Mouse (Mus musculus) thymus, postnatal 4 days (tissue): Measurements from ENCODE around the gene Col23a1.
"Not testable (repeated sequence)": the region's sequence is repeated elsewhere in the genome, so short reads cannot be mapped to it uniquely, and the experiment has no call there.

Source experiments
- DNase-seq: peaks from one replicate; pipeline ENCODE4 v3.0.0; 2021

The Col23a1 gene

DNA sequence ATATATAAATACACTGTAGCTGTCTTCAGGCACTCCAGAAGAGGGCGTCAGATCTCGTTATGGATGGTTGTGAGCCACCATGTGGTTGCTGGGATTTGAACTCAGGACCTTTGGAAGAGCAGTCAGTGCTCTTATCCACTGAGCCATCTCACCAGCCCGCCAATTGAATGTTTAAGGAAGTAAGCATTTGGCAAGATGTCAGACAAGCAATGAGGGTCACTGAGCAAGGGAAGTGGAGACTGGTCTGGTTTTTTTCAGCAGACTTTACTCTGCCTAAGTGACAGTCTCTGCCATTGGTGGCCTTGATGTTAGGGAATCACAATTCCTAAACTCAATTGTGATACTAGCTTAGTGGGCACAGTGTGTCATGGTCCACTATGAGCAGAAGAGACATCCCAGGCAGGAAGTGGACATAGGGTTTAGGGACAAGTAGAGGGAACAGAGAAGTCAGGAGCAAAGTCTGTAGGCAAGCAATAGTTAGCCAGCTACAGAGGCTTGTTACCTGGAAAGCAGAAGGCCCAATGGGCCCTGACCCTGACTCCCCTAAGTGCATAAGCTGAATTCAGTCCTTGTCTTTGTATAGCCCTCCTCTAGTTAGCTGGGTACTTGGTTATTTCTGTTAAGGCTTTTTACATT, 305.1 kb downstream of the Col23a1 start:
- DNase-seq, result no peak

DNA sequence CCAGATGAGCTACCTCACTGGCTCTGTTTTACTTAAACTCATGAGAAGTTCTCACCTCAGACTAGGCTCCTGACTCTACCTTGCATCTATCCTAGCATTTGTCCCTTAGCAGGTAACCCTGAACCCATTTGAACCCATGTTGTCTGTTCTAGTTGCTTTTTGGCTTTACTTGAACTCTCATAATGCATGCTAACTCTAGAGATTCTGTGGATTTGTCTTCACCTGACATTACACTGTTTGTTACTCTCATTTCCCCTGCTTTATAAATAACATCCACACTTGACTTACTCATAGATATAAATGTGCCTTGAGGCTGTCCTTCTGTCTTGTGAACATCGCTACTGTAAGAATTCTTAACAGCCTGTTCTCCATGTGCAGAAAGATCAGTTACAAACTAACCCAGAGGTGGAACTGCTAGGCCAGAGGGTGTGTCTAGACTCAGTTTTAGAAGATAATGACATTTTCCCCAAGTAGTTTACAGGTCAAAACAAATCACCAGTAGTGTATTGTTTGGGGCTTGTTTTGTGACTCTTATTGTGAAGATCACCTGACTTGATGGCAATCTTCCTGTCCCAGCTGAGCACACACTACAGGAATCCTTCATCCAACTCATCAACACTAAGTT, 305.9 kb downstream of the Col23a1 start:
- no peak for DNase-seq

GRCm38 (mm10) chr11:51597553-51597952, 307.8 kb downstream of the Col23a1 start:
- DNase-seq, result no peak

DNA sequence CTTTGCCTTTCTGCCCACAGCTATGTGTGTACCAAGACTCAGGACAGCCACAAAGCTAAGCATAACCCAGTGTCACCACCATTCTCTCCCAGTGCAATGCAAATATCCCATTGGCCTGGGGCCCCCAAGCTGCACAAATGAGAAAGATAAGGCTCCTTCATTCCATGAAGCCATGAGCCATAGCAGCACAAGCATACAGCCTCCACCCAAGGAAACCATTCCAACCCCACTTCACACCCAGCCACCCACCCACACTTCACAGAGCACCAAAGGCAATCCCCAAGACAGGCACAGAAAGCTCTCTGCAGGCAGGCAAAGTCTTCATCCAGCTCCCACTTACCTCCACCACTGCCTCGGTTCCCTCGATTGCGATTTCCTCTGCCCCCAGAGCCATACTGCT, 312.5 kb downstream of the Col23a1 start:
- DNase-seq, result no peak

DNA sequence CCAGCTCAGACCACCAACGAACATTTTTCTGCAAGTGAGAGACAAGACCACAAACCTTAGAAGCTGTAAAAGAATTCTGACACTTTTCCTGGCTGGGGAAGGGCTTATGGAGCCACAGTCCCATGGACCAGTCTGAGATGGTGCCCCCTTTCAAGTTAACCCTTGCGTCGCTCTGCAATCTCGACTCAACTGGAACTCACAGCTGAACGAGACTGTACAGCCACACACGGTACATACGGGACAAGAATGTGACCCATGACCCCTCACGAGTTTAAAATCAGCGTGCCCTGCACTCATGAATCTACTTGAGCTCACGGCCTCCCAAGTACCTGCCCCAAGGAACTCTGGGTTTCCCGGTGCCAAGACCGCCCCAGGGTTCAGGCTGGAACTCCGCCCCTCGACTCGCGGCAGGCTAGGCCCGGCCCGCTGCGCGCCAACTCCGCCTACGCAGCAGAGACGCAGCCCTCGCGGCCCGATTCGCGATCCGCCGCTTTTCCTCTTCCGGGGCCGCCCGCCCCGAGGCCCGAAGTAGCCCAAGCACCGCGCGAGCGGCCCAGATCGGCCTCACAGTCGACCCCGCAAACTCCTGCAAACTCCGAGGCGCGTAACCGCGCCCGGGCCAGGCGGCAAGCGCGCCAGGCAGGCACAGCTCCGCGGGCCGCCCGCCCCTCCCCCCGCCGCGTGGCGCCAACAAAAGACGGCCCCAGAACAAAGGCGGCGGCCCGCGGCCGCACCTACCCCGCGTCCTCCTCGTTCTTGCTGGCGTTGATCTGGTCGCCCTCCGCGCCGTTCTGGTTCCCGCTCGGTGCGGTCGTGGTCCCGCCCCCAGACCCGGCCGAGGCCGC, 316.1 kb downstream of the Col23a1 start:
- DNase-seq, result peak; percentile 90

GRCm38 (mm10) chr11:51606447-51607095, 316.9 kb downstream of the Col23a1 start, which contains the start of gene Hnrnpab:
Hnrnpab (minus strand) TSS chr11:51606847.
- DNase-seq, result peak; percentile 95

DNA sequence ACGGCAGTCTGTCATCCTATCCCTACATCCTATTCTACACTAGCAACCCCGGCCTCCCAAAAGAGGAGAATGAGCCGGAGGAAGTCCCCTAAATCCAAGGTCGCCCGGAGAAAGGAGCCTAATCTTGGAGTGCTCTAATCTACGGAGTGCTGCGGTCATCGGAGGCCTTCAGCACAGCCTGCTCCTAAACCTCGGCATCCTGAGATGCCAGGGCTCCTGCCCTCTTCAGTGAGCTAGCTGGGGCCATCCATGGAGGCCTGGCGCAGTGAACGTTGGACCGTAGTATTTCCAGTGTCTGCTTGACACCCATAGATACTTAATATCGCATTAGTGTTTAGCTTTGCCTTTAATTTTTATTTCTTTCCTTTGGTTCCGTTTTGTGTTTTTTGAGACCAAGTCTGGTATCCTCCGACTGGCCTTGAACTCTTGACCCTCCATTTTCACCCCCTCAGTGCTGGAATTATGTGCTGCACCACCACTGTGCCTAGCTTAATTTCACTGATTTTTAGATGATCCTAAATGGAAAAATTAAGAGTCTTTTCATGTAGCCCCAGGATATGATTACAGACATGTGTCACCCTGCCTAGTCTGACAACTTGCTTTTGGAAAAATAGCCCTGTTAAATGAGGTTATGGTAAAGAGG, 317.5 kb downstream of the Col23a1 start:
- no peak for DNase-seq

DNA sequence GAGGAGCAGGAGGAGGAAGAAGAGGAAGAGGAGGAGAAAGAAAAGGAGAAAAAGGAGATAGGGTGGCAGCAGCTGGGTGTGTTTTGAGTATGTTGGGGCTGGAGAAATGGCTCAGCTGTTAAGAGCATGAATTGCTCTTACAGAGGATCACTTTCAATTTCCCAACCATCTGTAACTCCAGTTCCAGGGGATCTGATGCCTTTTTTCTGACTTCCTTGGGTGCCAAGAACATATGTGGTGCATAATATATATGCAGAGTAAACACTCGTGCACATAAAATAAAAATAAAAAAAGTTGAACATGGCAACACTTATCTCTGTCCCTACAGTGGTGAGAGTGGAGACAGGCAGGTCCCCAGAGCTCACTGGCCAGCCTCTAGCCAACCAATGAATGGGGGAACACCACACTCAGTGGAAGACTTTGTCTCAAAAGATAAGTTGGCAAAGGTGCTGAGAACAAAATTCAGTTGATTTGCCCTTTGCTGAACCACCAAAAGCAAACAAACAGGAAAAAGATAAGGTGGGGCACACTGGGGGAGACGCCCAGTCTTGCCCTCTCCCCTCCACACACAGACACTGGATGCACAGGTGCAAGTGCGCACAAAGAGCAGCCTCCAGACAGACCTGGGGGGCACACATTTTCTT, 319.7 kb downstream of the Col23a1 start:
- DNase-seq, result peak; percentile 41

DNA sequence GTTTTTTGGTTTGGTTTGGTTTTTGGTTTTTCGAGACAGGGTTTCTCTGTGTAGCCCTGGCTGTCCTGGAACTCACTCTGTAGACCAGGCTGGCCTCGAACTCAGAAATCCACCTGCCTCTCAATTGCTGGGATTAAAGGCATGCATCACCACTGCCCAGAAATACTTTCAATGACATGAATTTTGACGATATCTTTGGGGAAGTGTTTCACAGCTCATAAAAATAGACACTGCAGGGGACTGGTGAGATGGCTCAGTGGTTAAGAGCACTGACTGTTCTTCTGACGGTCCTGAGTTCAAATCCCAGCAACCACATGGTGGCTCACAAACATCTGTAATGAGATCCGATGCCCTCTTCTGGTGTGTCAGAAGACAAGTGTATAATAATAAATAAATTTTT, 320.2 kb downstream of the Col23a1 start:
- not testable (repeated sequence) for DNase-seq

- DNase-seq, result no peak
Measured at GRCm38 (mm10) chr11:51614256-51614655, 324.5 kb downstream of the Col23a1 start.

- no peak for DNase-seq
Measured at GRCm38 (mm10) chr11:51615129-51615528, 325.4 kb downstream of the Col23a1 start.

DNA sequence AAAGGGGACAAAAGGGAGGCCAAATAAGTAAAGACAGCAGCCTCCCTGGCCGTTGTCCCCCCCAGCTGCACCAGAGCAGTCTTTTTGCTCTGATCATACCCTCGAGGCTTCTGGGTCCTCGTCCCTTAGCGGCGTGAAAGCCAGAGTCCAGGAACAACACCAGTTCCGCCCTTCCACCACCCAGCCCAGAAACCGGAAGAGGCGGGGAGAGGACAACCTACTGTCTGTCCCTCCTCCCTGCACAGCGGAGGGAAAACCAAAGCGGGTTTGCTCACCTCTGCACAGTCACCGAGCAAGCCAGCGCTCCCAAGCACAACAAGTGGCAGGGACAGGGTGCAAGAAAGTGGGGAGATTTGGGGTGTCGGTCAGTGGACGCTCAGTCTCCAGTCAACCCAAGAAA, 325.9 kb downstream of the Col23a1 start:
- DNase-seq, result peak; percentile 73

DNA sequence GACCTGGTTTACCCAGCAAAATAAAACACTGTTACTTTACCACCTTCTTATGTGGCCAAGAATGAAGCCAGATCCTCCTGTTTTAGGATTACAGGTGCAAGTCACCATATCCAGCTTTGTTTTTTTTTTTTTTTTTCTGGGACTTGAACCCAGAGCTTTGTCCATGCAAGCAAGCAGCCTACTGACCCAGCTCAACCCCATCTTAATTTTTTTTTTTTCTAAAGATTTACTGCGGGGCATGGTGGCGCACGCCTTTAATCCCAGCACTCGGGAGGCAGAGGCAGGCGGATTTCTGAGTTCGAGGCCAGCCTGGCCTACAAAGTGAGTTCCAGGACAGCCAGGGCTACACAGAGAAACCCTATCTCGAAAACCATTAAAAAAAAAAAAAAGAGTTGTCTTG, 326.4 kb downstream of the Col23a1 start:
- not testable (repeated sequence) for DNase-seq

DNA sequence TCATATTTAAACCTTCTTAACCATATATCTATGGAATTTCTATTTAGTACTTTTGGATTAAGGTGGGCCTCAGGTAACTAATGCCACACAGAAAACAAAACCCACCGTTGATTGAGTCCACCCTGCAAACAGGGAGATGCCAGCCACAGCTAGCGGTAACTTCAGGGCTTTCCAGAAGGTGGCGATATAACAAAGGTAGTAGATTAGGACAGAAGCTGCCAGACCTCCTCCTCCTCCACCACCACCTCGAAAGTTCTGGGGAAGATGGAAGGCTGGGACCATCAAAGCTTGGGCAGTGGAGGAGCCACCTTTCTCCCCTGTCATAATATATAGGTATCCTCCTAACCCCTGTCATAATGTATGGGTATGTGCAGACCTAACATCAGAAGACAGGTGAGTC, 328.0 kb downstream of the Col23a1 start:
- DNase-seq, result peak; percentile 80

DNA sequence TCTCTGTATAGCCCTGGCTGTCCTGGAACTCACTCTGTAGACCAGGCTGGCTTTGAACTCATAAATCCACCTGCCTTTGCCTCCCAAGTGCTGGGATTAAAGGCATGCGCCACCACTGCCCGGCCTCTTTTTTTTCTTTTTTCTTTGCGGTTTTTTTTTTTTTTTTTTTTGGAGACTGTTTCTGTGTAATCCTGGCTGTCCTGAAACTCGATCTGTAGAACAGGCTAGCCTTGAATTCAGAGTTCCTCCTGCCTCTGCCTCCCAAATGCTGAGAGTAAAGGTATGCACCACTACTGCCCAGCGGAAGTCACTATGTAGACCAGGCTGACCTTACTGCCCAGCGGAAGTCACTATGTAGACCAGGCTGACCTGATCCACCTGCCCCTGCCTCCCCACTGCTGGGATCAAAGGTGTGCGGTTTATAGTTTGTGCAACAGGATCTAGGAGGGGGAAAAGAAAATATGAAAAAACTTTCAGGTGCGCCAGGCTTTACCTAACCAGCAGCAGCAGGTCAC, 329.2 kb downstream of the Col23a1 start:
- no peak for DNase-seq

DNA sequence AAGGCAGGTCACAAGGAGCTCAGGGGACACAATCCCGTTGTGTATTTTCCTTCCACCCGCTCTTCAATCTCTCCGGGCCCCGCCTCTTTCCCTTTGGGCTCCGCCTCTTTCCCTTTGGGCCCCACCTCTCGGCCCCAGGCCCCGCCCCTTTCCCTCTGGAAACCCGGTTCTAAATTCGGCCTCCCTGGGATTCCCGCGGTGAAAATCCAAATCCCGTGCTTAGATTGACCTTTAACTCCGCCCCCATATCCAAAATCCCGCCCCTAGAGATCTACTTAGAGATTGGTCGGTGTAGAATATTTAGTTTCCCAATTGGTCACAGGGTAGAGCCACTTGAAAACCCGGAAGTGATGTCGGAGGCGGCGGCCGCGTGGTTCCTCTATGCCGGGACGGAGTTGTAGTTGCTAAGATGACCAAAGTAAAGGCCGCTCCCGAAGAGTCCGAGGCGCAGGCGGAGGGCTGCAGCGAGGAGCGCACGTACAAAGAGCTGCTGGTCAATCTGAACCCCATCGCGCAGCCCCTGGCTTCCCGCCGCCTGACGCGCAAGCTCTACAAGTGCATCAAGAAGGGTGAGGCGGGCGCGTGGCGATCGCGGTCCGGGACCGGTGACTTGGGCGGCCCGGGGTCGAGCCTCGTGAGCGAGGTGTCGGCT, 329.8 kb downstream of the Col23a1 start, which contains the start of gene Nhp2:
TSS of gene Nhp2 (plus strand) at position 327 of the 652 bp plus-strand sequence.
- DNase-seq, result peak; percentile 90

DNA sequence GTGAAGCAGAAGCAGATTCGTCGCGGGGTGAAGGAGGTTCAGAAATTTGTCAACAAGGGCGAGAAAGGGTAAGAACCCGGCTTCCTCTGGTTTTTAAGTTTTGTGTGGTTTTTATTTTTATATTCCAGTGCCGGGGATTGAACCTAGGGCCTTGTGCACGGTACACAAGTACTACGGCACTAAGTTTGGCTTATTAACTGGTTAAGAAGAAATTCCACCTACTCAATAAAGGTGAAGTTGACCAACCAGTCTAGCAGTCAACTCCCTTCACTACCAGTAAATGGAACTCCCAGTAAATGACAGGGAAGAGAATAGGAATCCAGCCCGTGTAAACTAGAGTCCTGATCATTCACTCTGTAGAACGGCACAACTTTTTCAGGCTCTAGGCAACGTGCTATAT, 330.4 kb downstream of the Col23a1 start:
- DNase-seq, result no peak

GRCm38 (mm10) chr11:51621776-51622175, 332.1 kb downstream of the Col23a1 start:
- DNase-seq, result no peak

DNA sequence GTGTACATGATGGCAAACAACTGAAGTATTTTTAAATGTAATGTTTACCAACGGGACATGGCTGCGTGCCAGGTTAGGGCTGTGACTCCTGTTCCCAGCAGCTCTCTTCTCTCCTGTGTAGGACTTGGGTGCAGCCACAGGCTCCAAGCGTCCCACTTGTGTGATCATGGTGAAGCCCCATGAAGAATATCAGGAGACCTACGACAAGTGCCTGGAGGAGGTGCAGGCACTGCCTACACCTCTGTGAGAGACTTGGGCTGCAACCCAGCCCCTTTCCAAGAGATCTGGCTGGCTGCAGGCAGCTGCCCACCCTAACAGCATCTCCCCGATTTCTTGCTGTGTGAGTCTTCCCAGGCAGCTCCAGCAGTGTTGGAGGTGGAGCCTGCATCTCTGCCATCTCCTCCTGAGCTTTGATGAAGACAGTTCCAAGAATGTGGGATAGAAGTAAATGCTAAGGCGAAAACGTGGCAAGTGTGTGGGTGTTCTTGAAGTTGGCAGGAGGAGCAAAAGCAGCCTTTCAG, 333.3 kb downstream of the Col23a1 start:
- DNase-seq, result no peak

DNA sequence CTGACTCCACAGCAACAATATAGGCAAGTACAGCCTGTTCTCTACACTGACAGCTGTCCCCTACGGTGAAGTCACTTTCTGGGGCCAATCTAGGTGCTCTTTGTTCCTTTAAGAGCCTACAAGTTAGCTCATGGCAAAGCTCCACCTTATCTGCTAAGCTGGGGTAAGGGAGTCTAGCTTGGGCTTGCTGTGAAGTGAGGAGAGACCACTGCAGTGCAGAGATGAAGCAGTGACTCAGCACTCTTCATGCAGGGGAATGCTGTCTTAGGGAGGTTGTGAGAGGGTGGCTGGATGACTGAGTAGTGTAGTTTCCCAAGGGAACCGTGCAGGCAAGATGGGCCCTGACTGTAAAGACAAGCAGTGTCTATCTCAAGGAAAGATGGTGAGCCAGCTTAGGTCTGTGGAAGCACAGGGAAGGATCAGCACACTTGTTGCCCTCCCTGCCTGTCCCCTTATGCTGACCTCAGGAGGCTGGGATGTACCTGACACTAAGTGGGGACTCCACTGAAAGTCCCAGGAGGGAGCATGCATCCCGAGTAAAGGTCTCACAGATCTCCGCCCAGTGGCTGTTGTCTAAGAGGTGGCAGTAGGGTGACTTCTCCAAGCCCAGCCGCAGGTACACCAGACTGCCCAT, 335.6 kb downstream of the Col23a1 start:
- no peak for DNase-seq

DNA sequence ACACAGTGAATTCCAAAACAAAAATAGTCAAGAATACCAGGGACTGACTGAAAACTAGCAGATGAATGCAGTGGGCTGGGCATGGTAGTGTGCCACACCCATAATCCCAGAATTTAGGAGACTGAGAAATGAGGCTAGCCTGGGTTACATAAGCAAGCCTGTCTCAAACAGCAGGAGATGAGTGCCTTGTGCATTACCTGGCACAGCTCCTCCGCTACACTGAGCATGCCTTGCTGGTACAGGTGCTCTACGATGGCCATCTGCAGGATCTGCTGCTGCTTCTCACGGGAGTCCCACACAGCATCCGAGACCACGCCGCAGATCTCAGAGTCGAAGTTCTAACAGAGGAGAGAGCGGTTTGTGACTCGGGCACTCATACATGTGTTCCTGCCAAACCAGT, 337.7 kb downstream of the Col23a1 start:
- no peak for DNase-seq
